Mouse (Mus musculus) bone marrow, adult 2 months (tissue): ENCODE data around the gene Rhbdf1.

Experiments used
- CTCF ChIP-seq: fragments of 200-500 bp; IDR thresholded peaks from 2 replicates; pipeline ENCODE4 v1.5.1; 2011; ENCODE audit warnings: low read length, control low read depth; ENCODE audit not compliant: control insufficient read depth, insufficient read depth
- POLR2A ChIP-seq: fragments of 200-500 bp; IDR thresholded peaks from 2 replicates; pipeline ENCODE4 v1.6.1; 2011; ENCODE audit warnings: low read depth, mild to moderate bottlenecking, control low read depth, low read length, borderline replicate concordance; ENCODE audit not compliant: control insufficient read depth

DNA sequence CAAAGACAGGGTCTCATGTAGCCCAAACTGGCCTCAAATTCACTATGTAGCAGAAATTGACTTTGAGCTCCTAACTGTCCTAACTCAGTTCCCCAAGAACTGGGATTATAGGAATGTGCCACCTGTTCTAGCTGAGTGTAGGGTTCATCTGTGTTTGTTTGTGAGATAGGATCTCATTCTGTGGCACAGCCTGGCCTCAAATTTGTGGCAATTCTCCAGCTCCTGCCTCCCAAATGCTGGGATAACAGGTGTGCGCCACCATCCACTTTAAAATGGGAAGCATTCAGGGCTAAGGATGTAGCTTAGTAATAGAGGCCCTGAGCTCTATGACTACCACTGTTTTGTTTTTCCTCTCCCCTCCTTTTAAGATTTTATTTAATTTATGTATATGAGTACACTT lies 31.0 kb upstream of the Rhbdf1 start:
- TF ChIP-seq POLR2A, result no peak
- no peak for TF ChIP-seq CTCF
